Mouse (Mus musculus) forebrain, embryonic 10.5 days (tissue): ENCODE results near the gene Sema6c. TPM values are rescaled to one million over a fixed set of nuclear protein-coding genes. Genes with fewer than 3 reads are reported as not detected.

Experiments
- DNase-seq: peaks from one replicate; pipeline ENCODE4 v3.0.0-alpha.2; 2017; ENCODE audit warnings: low spot score; ENCODE audit errors: extremely low spot score
- H3K27ac ChIP-seq: fragments of 300-500 bp; sonication (generic); 2 replicates; pipeline ENCODE4 v1.5.1; 2016; ENCODE audit warnings: mild to moderate bottlenecking
- H3K27me3 ChIP-seq: fragments of 300-500 bp; sonication (generic); 2 replicates; pipeline ENCODE4 v1.6.1; 2016; ENCODE audit warnings: mild to moderate bottlenecking; ENCODE audit not compliant: poor library complexity, severe bottlenecking
- H3K36me3 ChIP-seq: fragments of 300-500 bp; sonication (generic); replicated peaks from 2 replicates; pipeline ENCODE4 v1.6.1; 2016; ENCODE audit warnings: mild to moderate bottlenecking, moderate library complexity
- H3K4me1 ChIP-seq: fragments of 300-500 bp; sonication (generic); 2 replicates; pipeline ENCODE4 v1.6.1; 2016
- H3K4me3 ChIP-seq: fragments of 300-500 bp; sonication (generic); 2 replicates; pipeline ENCODE4 v1.5.1; 2016; ENCODE audit warnings: mild to moderate bottlenecking, moderate library complexity
- H3K9me3 ChIP-seq: fragments of 300-500 bp; sonication (generic); 2 replicates; pipeline ENCODE4 v1.6.1; 2016; ENCODE audit warnings: mild to moderate bottlenecking, moderate library complexity
- WGBS: fragments of 180-500 bp; shearing (Covaris S2); methylation state at CpG from one replicate; pipeline ENCODE4 v1.1.7; 2016; 5-methylcytosine and 5-hydroxymethylcytosine counted together
- polyA plus RNA-seq: library from polyadenylated mRNA; unstranded; fragments of >200 nt; fragmentation: Nextera tagmentation; extraction: Ambion mirVana; gene quantifications from 2 replicates; pipeline ENCODE4 v1.2.1, GENCODE M21; 2016

Gene Sema6c
- polyA plus RNA-seq, 1 experiment from 2014 or later = 3.9 TPM

GRCm38 (mm10) chr3:95177583-95177982, 17.3 kb downstream of the Sema6c start:
- Histone ChIP-seq H3K27ac (no peak overlapping the region), H3K4me3 (no peak overlapping the region), H3K9me3 (no peaks in the 10 kb centered on the region), H3K36me3 (peaks cover 15% of the 10 kb centered on the region), H3K27me3 (peaks cover 28% of the 10 kb centered on the region), H3K4me1 (peaks cover 16% of the 10 kb centered on the region)
- WGBS = 85% methylated on average over 6 of the region's 6 CpGs
- no peak for DNase-seq

GRCm38 (mm10) chr3:95178948-95179347, 18.7 kb downstream of the Sema6c start:
- Histone ChIP-seq H3K9me3 (no peaks in the 10 kb centered on the region), H3K27me3 (peaks cover 14% of the 10 kb centered on the region), H3K36me3 (peaks cover 23% of the 10 kb centered on the region), H3K4me3 (no peak overlapping the region), H3K4me1 (peaks cover 2% of the 10 kb centered on the region), H3K27ac (no peak overlapping the region)
- no peak for DNase-seq
- 90% methylated on average over 5 of the region's 5 CpGs for WGBS

- 75% methylated on average over 3 of the region's 3 CpGs for WGBS
- H3K27me3 ChIP-seq = peaks cover 5% of the 10 kb centered on the region
- no peak overlapping the region for H3K27ac ChIP-seq
- peaks cover 32% of the 10 kb centered on the region for H3K36me3 ChIP-seq
- H3K4me3 ChIP-seq = no peak overlapping the region
- no peaks in the 10 kb centered on the region for H3K9me3 ChIP-seq
- no peak for DNase-seq
- H3K4me1 ChIP-seq = no peaks in the 10 kb centered on the region
Observed at GRCm38 (mm10) chr3:95179890-95180289, 19.6 kb downstream of the Sema6c start.

GRCm38 (mm10) chr3:95181841-95182240, 21.6 kb downstream of the Sema6c start:
- no peak for DNase-seq
- Histone ChIP-seq H3K36me3 (peaks cover 51% of the 10 kb centered on the region), H3K27ac (no peak overlapping the region), H3K4me1 (no peaks in the 10 kb centered on the region), H3K27me3 (no peaks in the 10 kb centered on the region), H3K9me3 (no peaks in the 10 kb centered on the region), H3K4me3 (no peak overlapping the region)
- 83% methylated on average over 1 of the region's 1 CpGs for WGBS

GRCm38 (mm10) chr3:95184796-95185577, 24.7 kb downstream of the Sema6c start:
- WGBS = 94% methylated on average over 9 of the region's 9 CpGs
- no peaks in the 10 kb centered on the region for H3K9me3 ChIP-seq
- DNase-seq = no peak
- H3K36me3 ChIP-seq = peaks cover 82% of the 10 kb centered on the region
- H3K27ac ChIP-seq = no peak overlapping the region
- H3K4me1 ChIP-seq = no peaks in the 10 kb centered on the region
- no peaks in the 10 kb centered on the region for H3K27me3 ChIP-seq
- no peak overlapping the region for H3K4me3 ChIP-seq

- Histone ChIP-seq H3K36me3 (peaks cover 91% of the 10 kb centered on the region), H3K27me3 (no peaks in the 10 kb centered on the region), H3K4me3 (no peak overlapping the region), H3K4me1 (no peaks in the 10 kb centered on the region), H3K27ac (no peak overlapping the region), H3K9me3 (no peaks in the 10 kb centered on the region)
- WGBS = 94% methylated on average over 2 of the region's 2 CpGs
- DNase-seq = no peak
Observed at GRCm38 (mm10) chr3:95186100-95186499, 25.8 kb downstream of the Sema6c start.

- peaks cover 94% of the 10 kb centered on the region for H3K36me3 ChIP-seq
- 90% methylated on average over 6 of the region's 6 CpGs for WGBS
Observed at GRCm38 (mm10) chr3:95186888-95187287, 26.6 kb downstream of the Sema6c start.

GRCm38 (mm10) chr3:95194721-95195135, 34.5 kb downstream of the Sema6c start:
- 83% methylated on average over 6 of the region's 6 CpGs for WGBS
- no peaks in the 10 kb centered on the region for H3K27me3 ChIP-seq
- peaks cover 92% of the 10 kb centered on the region for H3K36me3 ChIP-seq
- no peaks in the 10 kb centered on the region for H3K9me3 ChIP-seq
- H3K27ac ChIP-seq = no peak overlapping the region
- no peak for DNase-seq
- H3K4me1 ChIP-seq = no peaks in the 10 kb centered on the region
- no peak overlapping the region for H3K4me3 ChIP-seq

More at GRCm38 (mm10) chr3:95186888-95187287, 26.6 kb downstream of the Sema6c start:
- Histone ChIP-seq H3K27me3 (no peaks in the 10 kb centered on the region), H3K4me1 (no peaks in the 10 kb centered on the region), H3K27ac (no peak overlapping the region), H3K9me3 (no peaks in the 10 kb centered on the region), H3K4me3 (no peak overlapping the region)
- no peak for DNase-seq

- Histone ChIP-seq H3K9me3 (no peaks in the 10 kb centered on the region), H3K36me3 (peaks cover 92% of the 10 kb centered on the region), H3K4me3 (no peak overlapping the region), H3K27me3 (no peaks in the 10 kb centered on the region), H3K4me1 (no peaks in the 10 kb centered on the region), H3K27ac (no peak overlapping the region)
- 90% methylated on average over 2 of the region's 2 CpGs for WGBS
- DNase-seq = no peak
Observed at GRCm38 (mm10) chr3:95195772-95196171, 35.5 kb downstream of the Sema6c start.

- no peak for DNase-seq
- peaks cover 98% of the 10 kb centered on the region for H3K36me3 ChIP-seq
- H3K9me3 ChIP-seq = no peaks in the 10 kb centered on the region
- no peak overlapping the region for H3K27ac ChIP-seq
- WGBS = 94% methylated on average over 1 of the region's 1 CpGs
- no peak overlapping the region for H3K4me3 ChIP-seq
- H3K4me1 ChIP-seq = no peaks in the 10 kb centered on the region
- H3K27me3 ChIP-seq = no peaks in the 10 kb centered on the region
Observed at GRCm38 (mm10) chr3:95199101-95199500, 38.8 kb downstream of the Sema6c start.

GRCm38 (mm10) chr3:95200132-95200531, 39.9 kb downstream of the Sema6c start:
- 82% methylated on average over 7 of the region's 7 CpGs for WGBS
- no peaks in the 10 kb centered on the region for H3K27me3 ChIP-seq
- DNase-seq = no peak
- H3K27ac ChIP-seq = no peak overlapping the region
- H3K4me1 ChIP-seq = no peaks in the 10 kb centered on the region
- H3K9me3 ChIP-seq = no peaks in the 10 kb centered on the region
- H3K36me3 ChIP-seq = peaks cover 99% of the 10 kb centered on the region
- H3K4me3 ChIP-seq = no peak overlapping the region

GRCm38 (mm10) chr3:95200562-95200961, 40.3 kb downstream of the Sema6c start:
- H3K4me1 ChIP-seq = no peaks in the 10 kb centered on the region
- H3K27me3 ChIP-seq = no peaks in the 10 kb centered on the region
- DNase-seq = no peak
- no peak overlapping the region for H3K4me3 ChIP-seq
- H3K9me3 ChIP-seq = no peaks in the 10 kb centered on the region
- H3K27ac ChIP-seq = no peak overlapping the region
- WGBS = 81% methylated on average over 2 of the region's 2 CpGs
- H3K36me3 ChIP-seq = peaks cover 99% of the 10 kb centered on the region

- H3K9me3 ChIP-seq = no peaks in the 10 kb centered on the region
- no peak overlapping the region for H3K27ac ChIP-seq
- WGBS = 95% methylated on average over 6 of the region's 6 CpGs
- no peak for DNase-seq
- no peaks in the 10 kb centered on the region for H3K4me1 ChIP-seq
- H3K4me3 ChIP-seq = no peak overlapping the region
- H3K27me3 ChIP-seq = no peaks in the 10 kb centered on the region
- peaks cover 99% of the 10 kb centered on the region for H3K36me3 ChIP-seq
Observed at GRCm38 (mm10) chr3:95203880-95204279, 43.6 kb downstream of the Sema6c start.
